Mouse (Mus musculus): ENCODE measurements around the gene Nlk. TPM values are rescaled to one million over a fixed set of nuclear protein-coding genes. Genes with fewer than 3 reads are reported as not detected.

Gene Nlk
- polyA plus RNA-seq, 1 experiment from 2014 or later: 14.9 TPM

DNA sequence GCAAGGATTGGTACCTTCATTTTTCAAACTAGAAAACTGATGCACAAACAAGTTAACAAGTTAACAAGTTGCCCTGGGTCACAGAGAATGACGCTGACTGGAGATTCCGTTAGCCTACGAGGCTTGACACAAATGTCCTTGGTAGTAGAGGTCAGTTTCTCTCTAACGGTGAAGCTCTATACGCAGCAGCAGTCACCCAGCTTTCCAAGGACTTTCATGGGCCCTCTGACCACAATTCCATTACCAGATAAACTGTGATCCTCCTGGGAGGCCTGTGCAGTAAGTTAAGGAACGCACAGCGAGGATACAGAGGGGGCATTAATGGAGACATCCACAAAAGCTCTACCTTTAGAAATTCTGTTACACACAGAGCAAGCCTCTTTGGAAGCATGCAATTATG, 53.4 kb downstream of the Nlk start:
- H3K36me3 ChIP-seq (ENCODE audit: control insufficient read depth, insufficient read depth, low read length): no peaks in the 10 kb centered on the region
- H3K4me1 ChIP-seq (ENCODE audit: control insufficient read depth in 2 of 2, insufficient read depth in 2 of 2, low read length in 2 of 2): peaks cover 0 to 5% of the 10 kb centered on the region in 2 experiments; a peak in 1 of 4 replicates
- H3K4me2 ChIP-seq (ENCODE audit: low read length): no peak overlapping the region
- no peak for ATAC-seq (ENCODE audit: insufficient number of reproducible peaks, insufficient read depth, low FRiP score, low read depth)
- H3K4me3 ChIP-seq (ENCODE audit: control insufficient read depth in 1 of 2, insufficient read depth in 1 of 2, low read depth in 1 of 2, low read length in 2 of 2): no peak overlapping the region
- 38% methylated on average over 7 of the region's 7 CpGs for WGBS
- H3K9ac ChIP-seq (ENCODE audit: low read length): no peak overlapping the region
- peak overlapping the region; percentile 42 to 62; a peak in 3 of 4 replicates for H3K27ac ChIP-seq (replicated peaks in 1 of 2; ENCODE audit: control insufficient read depth in 1 of 2, insufficient read depth in 1 of 2, low read depth in 2 of 2, low read length in 2 of 2)
- H3K27me3 ChIP-seq (ENCODE audit: control insufficient read depth, insufficient read depth, low read length): no peaks in the 10 kb centered on the region
- H3K9me3 ChIP-seq (ENCODE audit: control insufficient read depth, low read length): no peaks in the 10 kb centered on the region

DNA sequence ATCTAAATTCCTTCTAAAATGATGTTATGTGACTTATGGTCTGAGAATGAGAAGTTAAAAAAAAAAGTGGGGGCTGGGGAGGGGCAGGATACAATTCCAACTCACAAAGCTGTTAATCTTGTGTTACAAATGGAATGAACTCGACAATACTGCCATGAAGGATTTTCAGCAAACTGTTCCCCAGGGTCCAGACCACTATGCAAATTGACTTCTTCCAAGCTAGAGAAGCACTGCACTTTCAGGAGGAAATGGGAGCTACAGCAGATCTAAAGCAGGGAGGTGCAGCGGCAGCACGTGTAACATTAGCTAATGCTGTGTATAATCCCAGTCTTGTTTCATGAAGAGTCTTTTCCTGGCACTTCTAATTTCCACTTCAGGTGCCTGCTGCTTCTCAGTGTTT, 55.0 kb downstream of the Nlk start:
- Histone ChIP-seq H3K4me1 (ENCODE audit: control insufficient read depth in 2 of 2, insufficient read depth in 2 of 2, low read length in 2 of 2) (peaks cover 0 to 5% of the 10 kb centered on the region in 2 experiments; a peak in 1 of 4 replicates), H3K4me2 (ENCODE audit: low read length) (no peak overlapping the region), H3K36me3 (ENCODE audit: control insufficient read depth, insufficient read depth, low read length) (peaks cover 3% of the 10 kb centered on the region), H3K4me3 (ENCODE audit: control insufficient read depth in 1 of 2, insufficient read depth in 1 of 2, low read depth in 1 of 2, low read length in 2 of 2) (no peak overlapping the region), H3K27me3 (ENCODE audit: control insufficient read depth, insufficient read depth, low read length) (no peaks in the 10 kb centered on the region), H3K27ac (replicated peaks in 1 of 2; ENCODE audit: control insufficient read depth in 1 of 2, insufficient read depth in 1 of 2, low read depth in 2 of 2, low read length in 2 of 2) (no peak overlapping the region), H3K9me3 (ENCODE audit: control insufficient read depth, low read length) (peaks cover 3% of the 10 kb centered on the region), H3K9ac (ENCODE audit: low read length) (no peak overlapping the region)
- 70% methylated on average over 3 of the region's 3 CpGs for WGBS
- no peak for ATAC-seq (ENCODE audit: insufficient number of reproducible peaks, insufficient read depth, low FRiP score, low read depth)

DNA sequence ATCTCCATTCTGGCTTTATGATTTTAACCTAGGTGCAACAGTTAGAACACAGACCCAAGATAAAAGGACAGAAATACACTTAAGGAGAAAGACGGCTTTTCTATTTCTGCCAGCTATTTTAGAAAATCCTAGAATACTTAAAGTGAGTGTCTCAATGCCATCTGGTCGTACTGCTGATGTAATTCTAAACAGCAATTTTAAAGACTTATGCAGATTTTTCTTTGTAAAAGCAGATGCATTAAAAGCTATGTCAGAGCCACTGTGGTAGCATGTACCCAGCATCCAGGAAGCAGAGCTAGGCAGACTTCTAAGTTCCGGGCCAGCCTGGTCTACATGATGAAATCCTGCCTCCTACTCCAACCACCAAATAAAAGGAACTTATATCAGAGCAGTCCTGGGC, 56.1 kb downstream of the Nlk start:
- H3K4me2 ChIP-seq (ENCODE audit: low read length): no peak overlapping the region
- H3K4me1 ChIP-seq (ENCODE audit: control insufficient read depth in 2 of 2, insufficient read depth in 2 of 2, low read length in 2 of 2): peaks cover 0 to 5% of the 10 kb centered on the region in 2 experiments; a peak in 1 of 4 replicates
- no peak overlapping the region for H3K27ac ChIP-seq (replicated peaks in 1 of 2; ENCODE audit: control insufficient read depth in 1 of 2, insufficient read depth in 1 of 2, low read depth in 2 of 2, low read length in 2 of 2)
- H3K27me3 ChIP-seq (ENCODE audit: control insufficient read depth, insufficient read depth, low read length): no peaks in the 10 kb centered on the region
- H3K36me3 ChIP-seq (ENCODE audit: control insufficient read depth, insufficient read depth, low read length): peaks cover 9% of the 10 kb centered on the region
- 91% methylated on average over 3 of the region's 3 CpGs for WGBS
- no peak for ATAC-seq (ENCODE audit: insufficient number of reproducible peaks, insufficient read depth, low FRiP score, low read depth)
- no peak overlapping the region for H3K9ac ChIP-seq (ENCODE audit: low read length)
- H3K9me3 ChIP-seq (ENCODE audit: control insufficient read depth, low read length): peaks cover 8% of the 10 kb centered on the region
- no peak overlapping the region for H3K4me3 ChIP-seq (ENCODE audit: control insufficient read depth in 1 of 2, insufficient read depth in 1 of 2, low read depth in 1 of 2, low read length in 2 of 2)

DNA sequence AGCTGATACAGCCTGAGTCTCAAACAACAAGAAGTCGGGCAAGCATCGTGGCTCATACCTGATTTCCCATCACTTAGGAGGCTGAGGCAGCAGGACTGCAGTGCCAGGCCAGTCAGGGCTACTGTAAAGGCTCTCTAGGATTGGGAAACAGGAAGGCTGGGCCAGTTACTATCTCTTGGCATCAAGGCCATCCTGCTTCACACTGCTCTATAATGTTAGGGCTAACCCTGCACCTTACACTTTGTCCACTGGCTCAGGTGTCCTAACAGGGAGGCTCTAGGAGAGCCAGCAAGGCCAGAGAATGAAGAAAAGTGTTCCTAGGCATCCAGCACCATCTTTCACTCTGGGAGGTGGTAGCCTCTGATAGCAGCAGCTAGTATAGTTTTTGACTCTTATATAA, 64.4 kb downstream of the Nlk start:
- Histone ChIP-seq H3K27me3 (ENCODE audit: control insufficient read depth, insufficient read depth, low read length) (no peaks in the 10 kb centered on the region), H3K9me3 (ENCODE audit: control insufficient read depth, low read length) (peaks cover 8% of the 10 kb centered on the region), H3K9ac (ENCODE audit: low read length) (no peak overlapping the region), H3K4me2 (ENCODE audit: low read length) (no peak overlapping the region), H3K27ac (replicated peaks in 1 of 2; ENCODE audit: control insufficient read depth in 1 of 2, insufficient read depth in 1 of 2, low read depth in 2 of 2, low read length in 2 of 2) (no peak overlapping the region), H3K4me1 (ENCODE audit: control insufficient read depth in 2 of 2, insufficient read depth in 2 of 2, low read length in 2 of 2) (no peaks in the 10 kb centered on the region), H3K4me3 (ENCODE audit: control insufficient read depth in 1 of 2, insufficient read depth in 1 of 2, low read depth in 1 of 2, low read length in 2 of 2) (no peak overlapping the region), H3K36me3 (ENCODE audit: control insufficient read depth, insufficient read depth, low read length) (peaks cover 11% of the 10 kb centered on the region)
- ATAC-seq (ENCODE audit: insufficient number of reproducible peaks, insufficient read depth, low FRiP score, low read depth): no peak
- 82% methylated on average over 2 of the region's 2 CpGs for WGBS

DNA sequence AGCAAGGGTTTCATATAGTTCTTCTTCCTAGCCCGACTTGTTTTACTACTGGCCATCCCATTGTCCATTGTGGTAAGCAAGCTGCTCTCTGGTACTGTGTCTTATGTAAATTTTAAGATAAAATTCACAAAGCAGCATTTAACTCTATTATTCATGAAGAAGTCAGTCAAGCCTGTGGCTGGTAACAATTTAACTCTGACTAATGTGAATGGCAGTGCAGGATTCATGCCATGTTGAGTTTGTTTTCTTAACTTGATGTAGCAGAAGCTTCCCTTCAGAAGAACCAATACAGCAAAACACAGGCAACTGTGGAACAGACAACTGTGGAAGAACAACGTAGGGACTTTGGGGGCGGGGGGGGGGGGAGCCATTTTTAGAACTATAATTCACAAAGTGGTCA, 68.3 kb downstream of the Nlk start:
- Histone ChIP-seq H3K4me3 (ENCODE audit: control insufficient read depth in 1 of 2, insufficient read depth in 1 of 2, low read depth in 1 of 2, low read length in 2 of 2) (no peak overlapping the region), H3K9ac (ENCODE audit: low read length) (no peak overlapping the region), H3K4me2 (ENCODE audit: low read length) (no peak overlapping the region), H3K36me3 (ENCODE audit: control insufficient read depth, insufficient read depth, low read length) (peaks cover 16% of the 10 kb centered on the region), H3K27ac (replicated peaks in 1 of 2; ENCODE audit: control insufficient read depth in 1 of 2, insufficient read depth in 1 of 2, low read depth in 2 of 2, low read length in 2 of 2) (no peak overlapping the region), H3K27me3 (ENCODE audit: control insufficient read depth, insufficient read depth, low read length) (no peaks in the 10 kb centered on the region), H3K9me3 (ENCODE audit: control insufficient read depth, low read length) (no peaks in the 10 kb centered on the region), H3K4me1 (ENCODE audit: control insufficient read depth in 2 of 2, insufficient read depth in 2 of 2, low read length in 2 of 2) (no peaks in the 10 kb centered on the region)
- WGBS: 80% methylated on average over 3 of the region's 3 CpGs
- ATAC-seq (ENCODE audit: insufficient number of reproducible peaks, insufficient read depth, low FRiP score, low read depth): no peak

DNA sequence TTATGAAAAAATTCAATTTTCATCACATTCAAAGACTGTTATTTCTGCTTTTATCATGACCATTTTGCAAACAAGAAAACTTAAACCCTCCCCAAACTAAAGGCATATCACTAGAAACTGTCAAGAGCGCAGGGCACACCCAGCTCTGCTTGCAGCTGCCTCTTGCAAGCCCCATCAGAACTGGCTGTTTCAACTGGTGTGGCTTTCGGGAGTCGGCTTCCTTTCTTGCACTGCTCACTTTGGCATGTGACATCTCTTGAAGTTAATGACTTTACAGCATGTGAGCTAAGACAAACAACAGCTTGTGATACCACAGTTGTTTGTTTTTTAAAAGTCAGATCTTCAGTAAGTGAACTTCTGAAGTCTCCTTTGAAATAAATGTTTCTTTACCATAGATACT, 72.8 kb downstream of the Nlk start:
- no peak overlapping the region for H3K27ac ChIP-seq (replicated peaks in 1 of 2; ENCODE audit: control insufficient read depth in 1 of 2, insufficient read depth in 1 of 2, low read depth in 2 of 2, low read length in 2 of 2)
- H3K36me3 ChIP-seq (ENCODE audit: control insufficient read depth, insufficient read depth, low read length): peaks cover 13% of the 10 kb centered on the region
- no peak overlapping the region for H3K9ac ChIP-seq (ENCODE audit: low read length)
- 43% methylated on average over 3 of the region's 3 CpGs for WGBS
- H3K27me3 ChIP-seq (ENCODE audit: control insufficient read depth, insufficient read depth, low read length): no peaks in the 10 kb centered on the region
- no peak for ATAC-seq (ENCODE audit: insufficient number of reproducible peaks, insufficient read depth, low FRiP score, low read depth)
- H3K9me3 ChIP-seq (ENCODE audit: control insufficient read depth, low read length): no peaks in the 10 kb centered on the region
- no peaks in the 10 kb centered on the region for H3K4me1 ChIP-seq (ENCODE audit: control insufficient read depth in 2 of 2, insufficient read depth in 2 of 2, low read length in 2 of 2)
- no peak overlapping the region for H3K4me3 ChIP-seq (ENCODE audit: control insufficient read depth in 1 of 2, insufficient read depth in 1 of 2, low read depth in 1 of 2, low read length in 2 of 2)
- H3K4me2 ChIP-seq (ENCODE audit: low read length): no peak overlapping the region

DNA sequence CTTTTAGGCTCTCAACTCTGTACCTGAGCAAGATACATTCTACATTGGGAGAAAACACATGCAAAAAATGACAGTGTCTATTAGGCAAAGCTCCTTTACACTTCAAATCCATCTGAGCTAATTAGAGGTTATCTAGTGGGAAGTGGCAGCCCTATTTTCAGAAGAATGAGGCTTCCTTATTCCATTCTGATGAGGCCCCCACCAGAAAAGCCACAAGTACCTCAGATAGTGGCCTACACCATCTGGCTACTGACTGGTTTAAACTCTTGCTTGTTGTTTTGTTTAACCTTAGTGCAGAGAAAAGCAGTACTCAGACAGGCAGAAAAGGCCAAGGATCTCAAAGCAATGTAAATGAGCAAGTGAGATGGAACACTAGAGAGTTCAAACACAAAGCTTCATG, 75.2 kb downstream of the Nlk start:
- ATAC-seq (ENCODE audit: insufficient number of reproducible peaks, insufficient read depth, low FRiP score, low read depth): no peak
- Histone ChIP-seq H3K4me2 (ENCODE audit: low read length) (no peak overlapping the region), H3K4me3 (ENCODE audit: control insufficient read depth in 1 of 2, insufficient read depth in 1 of 2, low read depth in 1 of 2, low read length in 2 of 2) (no peak overlapping the region), H3K27me3 (ENCODE audit: control insufficient read depth, insufficient read depth, low read length) (no peaks in the 10 kb centered on the region), H3K9ac (ENCODE audit: low read length) (no peak overlapping the region), H3K9me3 (ENCODE audit: control insufficient read depth, low read length) (no peaks in the 10 kb centered on the region), H3K36me3 (ENCODE audit: control insufficient read depth, insufficient read depth, low read length) (peaks cover 22% of the 10 kb centered on the region), H3K4me1 (ENCODE audit: control insufficient read depth in 2 of 2, insufficient read depth in 2 of 2, low read length in 2 of 2) (no peaks in the 10 kb centered on the region), H3K27ac (replicated peaks in 1 of 2; ENCODE audit: control insufficient read depth in 1 of 2, insufficient read depth in 1 of 2, low read depth in 2 of 2, low read length in 2 of 2) (no peak overlapping the region)

DNA sequence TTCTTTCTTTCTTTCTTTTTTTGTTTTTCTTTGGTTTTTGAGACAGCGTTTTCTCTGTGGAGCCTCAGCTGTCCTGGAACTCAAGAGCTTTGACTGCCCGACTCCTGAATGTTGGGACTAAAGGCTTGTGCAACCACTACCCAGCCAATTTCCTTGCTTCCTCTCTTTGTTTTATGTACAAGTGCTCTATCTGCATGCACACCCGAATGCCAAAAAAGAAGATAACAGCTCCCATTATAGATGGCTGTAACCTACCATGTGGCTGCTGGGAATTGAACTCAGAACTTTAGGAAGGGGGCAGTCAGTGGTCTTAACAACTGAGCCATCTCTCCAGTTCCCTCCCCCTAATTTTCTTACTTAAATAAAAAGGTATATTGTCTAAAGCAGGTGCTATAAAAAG, 77.0 kb downstream of the Nlk start:
- ATAC-seq (ENCODE audit: insufficient number of reproducible peaks, insufficient read depth, low FRiP score, low read depth): no peak
- 60% methylated on average over 3 of the region's 3 CpGs for WGBS
- H3K9ac ChIP-seq (ENCODE audit: low read length): no peak overlapping the region
- H3K4me2 ChIP-seq (ENCODE audit: low read length): no peak overlapping the region
- no peak overlapping the region for H3K4me3 ChIP-seq (ENCODE audit: control insufficient read depth in 1 of 2, insufficient read depth in 1 of 2, low read depth in 1 of 2, low read length in 2 of 2)
- H3K27me3 ChIP-seq (ENCODE audit: control insufficient read depth, insufficient read depth, low read length): no peaks in the 10 kb centered on the region
- no peak overlapping the region for H3K27ac ChIP-seq (replicated peaks in 1 of 2; ENCODE audit: control insufficient read depth in 1 of 2, insufficient read depth in 1 of 2, low read depth in 2 of 2, low read length in 2 of 2)
- H3K36me3 ChIP-seq (ENCODE audit: control insufficient read depth, insufficient read depth, low read length): peaks cover 22% of the 10 kb centered on the region
- no peaks in the 10 kb centered on the region for H3K9me3 ChIP-seq (ENCODE audit: control insufficient read depth, low read length)
- no peaks in the 10 kb centered on the region for H3K4me1 ChIP-seq (ENCODE audit: control insufficient read depth in 2 of 2, insufficient read depth in 2 of 2, low read length in 2 of 2)

Data from heart, embryonic 14.5 days (tissue).